Mouse (Mus musculus) heart, postnatal 4 days (tissue): ENCODE measurements around the gene Kat14. TPM values are rescaled to one million over a fixed set of nuclear protein-coding genes. Genes with fewer than 3 reads are reported as not detected.

Experiments
- total RNA-seq, 2 experiments: library from RNA; stranded (reverse); gene quantifications; 2 replicates each; pipeline ENCODE4 v1.2.3; 2021

Kat14 gene
- total RNA-seq, 2 experiments from 2014 or later, result 28.5 to 29.0 TPM

Other genes starting within 250 kb of the Kat14 start
- gene Mgme1, start 98.3 kb upstream of the Kat14 start, total RNA-seq, result 10 to 100 TPM; 10.2 to 11.8 TPM
- 10 to 100 TPM; 65.8 to 68.2 TPM for gene Snx5, start 98.1 kb upstream of the Kat14 start, total RNA-seq
- not detected for gene Ovol2, start 36.8 kb upstream of the Kat14 start, total RNA-seq
- 10 to 100 TPM in 1 of 2 experiments, 1 to 10 TPM in 1; 9.3 to 11.7 TPM for gene Pet117, start within 50 bp of the Kat14 start, total RNA-seq
- 1 to 10 TPM; 1.5 to 2.6 TPM for gene Dzank1, start 158.4 kb downstream of the Kat14 start, total RNA-seq
- gene Polr3f, start 158.7 kb downstream of the Kat14 start, total RNA-seq, result 10 to 100 TPM; 18.5 to 19.5 TPM
- 10 to 100 TPM; 11.2 to 11.8 TPM for gene Rbbp9, start 181.9 kb downstream of the Kat14 start, total RNA-seq
- gene Sec23b, start 187.2 kb downstream of the Kat14 start, total RNA-seq, result 10 to 100 TPM; 37.6 to 37.7 TPM
- gene Smim26, start 225.1 kb downstream of the Kat14 start, total RNA-seq, result 10 to 100 TPM; 52.3 to 53.8 TPM
- gene Dtd1, start 230.9 kb downstream of the Kat14 start, total RNA-seq, result 10 to 100 TPM; 12.4 to 13.3 TPM